ENCODE assay signal across 8 mouse cellular contexts in genomic region chr7:126396298-126397119, GRCm38 (mm10). TPM values are rescaled to one million over a fixed set of nuclear protein-coding genes. Genes with fewer than 3 reads are reported as not detected.
DNase-seq lines count a peak whose midpoint lies in the region; ATAC-seq and TF ChIP-seq lines count a peak whose summit lies in the region.

TSS of gene Nfatc2ip (minus strand) at chr7:126396737.

- H3K4me2 ChIP-seq in heart, embryonic 12.5 days, result peak within 1 kb of the TSS; percentile 81
- H3K4me2 ChIP-seq in kidney, postnatal 0 days (ENCODE audit: low read length), result peak within 1 kb of the TSS; percentile 96
- peak within 1 kb of the TSS; percentile 92 for H3K4me2 ChIP-seq in liver, embryonic 11.5 days
- H3K4me2 ChIP-seq in stomach, embryonic 14.5 days (replicated peaks; ENCODE audit: low read depth, low read length), result peak within 1 kb of the TSS; percentile 85

- H3K4me1 ChIP-seq in heart, embryonic 12.5 days (replicated peaks), result peaks cover 15% of the 10 kb centered on the region
- H3K4me1 ChIP-seq in kidney, postnatal 0 days (replicated peaks; ENCODE audit: insufficient read depth, low read length), result no peaks in the 10 kb centered on the region
- peaks cover 10% of the 10 kb centered on the region for H3K4me1 ChIP-seq in liver, embryonic 11.5 days (replicated peaks; ENCODE audit: control insufficient read depth, insufficient read depth, low read length)
- peaks cover 5% of the 10 kb centered on the region; the same call in 1 of the 2 replicates for H3K4me1 ChIP-seq in stomach, embryonic 14.5 days (ENCODE audit: control insufficient read depth, insufficient read depth, low read length)

- H3K27me3 ChIP-seq in heart, embryonic 12.5 days (replicated peaks), result no peaks in the 10 kb centered on the region
- no peaks in the 10 kb centered on the region for H3K27me3 ChIP-seq in kidney, postnatal 0 days (ENCODE audit: insufficient read depth, low read length)
- H3K27me3 ChIP-seq in liver, embryonic 11.5 days (replicated peaks; ENCODE audit: control insufficient read depth, insufficient read depth, low read length), result no peaks in the 10 kb centered on the region
- H3K27me3 ChIP-seq in stomach, embryonic 14.5 days (ENCODE audit: control insufficient read depth, insufficient read depth, low read length), result no peaks in the 10 kb centered on the region

- ATAC-seq in erythroid progenitor cell, adult 5-6 weeks (replicated peaks; ENCODE audit: low FRiP score, poor library complexity, severe bottlenecking), result peak; percentile 98
- peak; percentile 100 for ATAC-seq in heart, embryonic 12.5 days (ENCODE audit: insufficient number of reproducible peaks, low FRiP score)
- peak; percentile 100 for ATAC-seq in kidney, postnatal 0 days (replicated peaks; ENCODE audit: low FRiP score, low read depth)
- ATAC-seq in liver, embryonic 11.5 days (replicated peaks; ENCODE audit: low FRiP score), result peak; percentile 99
- ATAC-seq in stomach, embryonic 14.5 days (ENCODE audit: insufficient number of reproducible peaks, insufficient read depth, low FRiP score, low read depth), result peak; percentile 100

- peak; percentile 97 for DNase-seq in CD4-positive helper T cell, adult 2 months (ENCODE audit: low read depth, low spot score)
- peak; percentile 97 for DNase-seq in brain, embryonic 18.5 days (ENCODE audit: low read depth, low spot score)
- DNase-seq in kidney, postnatal 0 days (ENCODE audit: low spot score), result peak; percentile 100
- DNase-seq in liver, embryonic 11.5 days (ENCODE audit: low spot score), result peak; percentile 92
- peak; percentile 99 for DNase-seq in naive thymus-derived CD4-positive, alpha-beta T cell, adult 2 months (ENCODE audit: low read depth)

- WGBS in heart, embryonic 12.5 days, result under 1% methylated on average over 59 of the region's 59 CpGs
- WGBS in kidney, postnatal 0 days, result under 1% methylated on average over 59 of the region's 59 CpGs
- under 1% methylated on average over 59 of the region's 59 CpGs for WGBS in liver, embryonic 11.5 days
- 1% methylated on average over 59 of the region's 59 CpGs for whole genome bisulfite sequencing in stomach, embryonic 14.5 days

- H3K4me3 ChIP-seq in heart, embryonic 12.5 days, result peak within 1 kb of the TSS; percentile 92
- peak within 1 kb of the TSS; percentile 89 for H3K4me3 ChIP-seq in kidney, postnatal 0 days (replicated peaks; ENCODE audit: low read depth, low read length)
- peak within 1 kb of the TSS; percentile 80 for H3K4me3 ChIP-seq in liver, embryonic 11.5 days (ENCODE audit: low read depth, low read length)
- H3K4me3 ChIP-seq in stomach, embryonic 14.5 days (ENCODE audit: low read depth, low read length), result peak within 1 kb of the TSS; percentile 88

- no peaks in the 10 kb centered on the region for H3K9me3 ChIP-seq in heart, embryonic 12.5 days (replicated peaks)
- H3K9me3 ChIP-seq in kidney, postnatal 0 days (replicated peaks; ENCODE audit: low read length), result no peaks in the 10 kb centered on the region
- no peaks in the 10 kb centered on the region for H3K9me3 ChIP-seq in liver, embryonic 11.5 days (ENCODE audit: control insufficient read depth, low read length)
- no peaks in the 10 kb centered on the region for H3K9me3 ChIP-seq in stomach, embryonic 14.5 days (ENCODE audit: control insufficient read depth, low read depth, low read length)

- TF ChIP-seq CTCF in kidney, postnatal 0 days (IDR thresholded peaks at IDR 0.05; ENCODE audit: low read depth), result no peak

- H3K9ac ChIP-seq in heart, embryonic 12.5 days, result peak within 1 kb of the TSS; percentile 78
- H3K9ac ChIP-seq in kidney, postnatal 0 days (ENCODE audit: low read depth, low read length), result peak within 1 kb of the TSS; percentile 84
- peak within 1 kb of the TSS; percentile 86 for H3K9ac ChIP-seq in liver, embryonic 11.5 days (ENCODE audit: low read depth, low read length)
- H3K9ac ChIP-seq in stomach, embryonic 14.5 days (replicated peaks; ENCODE audit: low read depth, low read length), result peak within 1 kb of the TSS; percentile 55

- peak within 1 kb of the TSS; percentile 41; the same call in 1 of the 2 replicates for H3K27ac ChIP-seq in heart, embryonic 12.5 days (ENCODE audit: poor library complexity, severe bottlenecking)
- no peak within 1 kb of the TSS for H3K27ac ChIP-seq in kidney, postnatal 0 days
- H3K27ac ChIP-seq in liver, embryonic 11.5 days (ENCODE audit: low read depth, low read length), result peak within 1 kb of the TSS; percentile 69
- no peak within 1 kb of the TSS for H3K27ac ChIP-seq in stomach, embryonic 14.5 days (ENCODE audit: low read length)

- peaks cover 6% of the 10 kb centered on the region for H3K36me3 ChIP-seq in heart, embryonic 12.5 days
- H3K36me3 ChIP-seq in kidney, postnatal 0 days (ENCODE audit: insufficient read depth, low read length), result no peaks in the 10 kb centered on the region
- no peaks in the 10 kb centered on the region for H3K36me3 ChIP-seq in liver, embryonic 11.5 days (ENCODE audit: control insufficient read depth, insufficient read depth, low read length)
- no peaks in the 10 kb centered on the region for H3K36me3 ChIP-seq in stomach, embryonic 14.5 days (ENCODE audit: control insufficient read depth, insufficient read depth, low read length)

RNA-seq across cellular contexts. Expression of gene Nfatc2ip, which starts in this region (rescaled TPM):
- 7.6 and 10.1 TPM in 2 replicates for total RNA-seq in erythroid progenitor cell, adult 5-6 weeks (2015; ENCODE audit: low replicate concordance)
- 21.7 and 22.7 TPM in 2 replicates for total RNA-seq in erythroid progenitor cell, adult 5-6 weeks (2017; ENCODE audit: low replicate concordance)
- 1.7 and 2.2 TPM in 2 replicates for polyA plus RNA-seq in heart, embryonic 12.5 days (2016; fragmentation: Nextera tagmentation; extraction: Ambion mirVana)
- 2.0 and 2.5 TPM in 2 replicates for polyA plus RNA-seq in kidney, postnatal 0 days (2015; fragmentation: Nextera tagmentation; extraction: Ambion mirVana)
- 3.6 and 4.0 TPM in 2 replicates for polyA plus RNA-seq in liver, embryonic 11.5 days (2014; fragmentation: Nextera tagmentation; extraction: Ambion mirVana)
- 2.6 and 3.0 TPM in 2 replicates for polyA plus RNA-seq in stomach, embryonic 14.5 days (2014; fragmentation: Nextera tagmentation; extraction: Ambion mirVana)

Comparison
In these comparisons a context has a peak if more than half of its experiments do, and no peak if none do; other contexts are left out.
1. H3K27ac ChIP-seq: peak in heart, embryonic 12.5 days (single experiment) and liver, embryonic 11.5 days (single experiment); none in kidney, postnatal 0 days (single experiment) and stomach, embryonic 14.5 days (single experiment).
2. Peak in every context shown above with its lines, with median percentiles within 50 percentile points of each other: DNase-seq, ATAC-seq, H3K4me2 ChIP-seq, H3K4me3 ChIP-seq and H3K9ac ChIP-seq.